Mouse (Mus musculus): ENCODE results near the gene Tmem273. TPM values are rescaled to one million over a fixed set of nuclear protein-coding genes. Genes with fewer than 3 reads are reported as not detected.

The Tmem273 gene
- total RNA-seq, 2 experiments from 2014 or later, result 0.53 to 1.5 TPM

DNA sequence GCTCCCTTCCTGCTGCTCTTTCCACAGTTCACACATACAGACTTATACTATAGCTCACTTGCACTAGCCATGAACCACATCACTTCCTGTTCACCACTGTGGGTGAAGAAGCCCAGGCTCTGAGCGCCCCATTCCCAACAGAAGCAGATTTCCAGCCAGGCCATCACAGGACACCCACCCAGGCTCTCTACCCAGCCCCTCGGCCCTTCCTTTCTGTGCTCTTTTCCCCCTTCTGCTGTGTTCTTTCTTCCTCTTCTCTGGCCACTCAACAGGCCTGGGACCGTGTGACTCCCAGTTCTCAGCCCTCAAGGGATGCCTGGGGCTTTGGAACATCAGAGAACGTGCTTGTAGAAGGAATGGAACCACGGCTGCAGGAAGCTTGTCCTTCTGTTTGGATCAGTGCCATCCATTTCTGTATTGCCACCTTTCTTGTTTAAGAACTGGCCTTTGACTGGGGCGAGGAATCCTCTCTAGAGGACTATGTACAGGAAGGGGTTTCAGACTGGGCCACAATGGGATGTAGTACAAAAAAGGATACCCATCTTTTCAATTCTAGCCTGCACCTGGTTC, 73.3 kb downstream of the Tmem273 start:
- no peak for DNase-seq (ENCODE audit: low spot score in 2 of 2)

GRCm38 (mm10) chr14:32859831-32860569, 74.2 kb downstream of the Tmem273 start:
- no peak for DNase-seq (ENCODE audit: low spot score in 2 of 2)

GRCm38 (mm10) chr14:32861149-32861581, 75.4 kb downstream of the Tmem273 start:
- DNase-seq (ENCODE audit: low spot score in 2 of 2), result no peak

DNA sequence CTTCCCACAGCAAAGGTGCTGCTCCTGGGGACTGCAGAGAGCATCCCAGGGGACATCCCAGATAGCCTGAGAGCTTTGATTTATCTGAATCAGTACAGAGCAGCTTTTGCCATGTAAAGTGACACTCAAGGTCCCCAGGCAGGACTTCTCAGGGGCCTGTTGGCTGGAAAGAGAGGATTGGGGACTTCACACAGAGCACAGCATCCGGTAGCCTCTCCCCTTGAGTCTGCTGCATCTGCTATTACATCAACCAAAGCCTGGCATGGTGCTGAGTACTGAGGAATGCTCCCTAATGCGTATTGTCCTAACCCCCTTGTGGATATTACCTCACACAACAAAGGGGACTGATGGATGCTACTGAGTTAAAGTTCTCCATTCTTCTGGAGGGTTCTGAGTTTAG, 75.9 kb downstream of the Tmem273 start:
- no peak for DNase-seq (ENCODE audit: low spot score in 2 of 2)

- DNase-seq (ENCODE audit: low spot score in 2 of 2), result no peak
These were observed 79.6 kb downstream of the Tmem273 start for GRCm38 (mm10) chr14:32865331-32865730.

Other genes starting within 250 kb of the Tmem273 start
- under 1 TPM; 0.21 to 0.35 TPM for gene Prrxl1, start 186.6 kb upstream of the Tmem273 start, total RNA-seq (2021)
- under 1 TPM; 0.16 to 0.47 TPM for gene 3425401B19Rik, start 100.7 kb upstream of the Tmem273 start, total RNA-seq (2021)
- gene Fam170b, start 48.0 kb downstream of the Tmem273 start, total RNA-seq (2021), result not detected
- 1 to 10 TPM; 3.9 to 4.5 TPM for gene Vstm4, start 70.8 kb downstream of the Tmem273 start, total RNA-seq (2021)
- under 1 TPM; 0.63 to 0.73 TPM for gene Lrrc18, start 205.4 kb downstream of the Tmem273 start, total RNA-seq (2021)